Mouse (Mus musculus) G1E (cell line): Measurements from ENCODE around the gene Gm28557.

ENCODE experiments used
- CTCF ChIP-seq: IDR thresholded peaks from 2 replicates; pipeline ENCODE4 v1.5.1; 2012; ENCODE audit warnings: low read depth, low read length, inconsistent platforms, mixed read lengths
- GATA1 ChIP-seq: IDR thresholded peaks from 2 replicates; pipeline ENCODE4 v1.6.1; 2012; ENCODE audit warnings: borderline replicate concordance, low read length, inconsistent platforms, mixed read lengths
- TAL1 ChIP-seq: conservative IDR thresholded peaks from 2 replicates; pipeline ENCODE4 v1.6.1; 2012; ENCODE audit warnings: low read depth, low read length, inconsistent platforms, mixed read lengths

DNA sequence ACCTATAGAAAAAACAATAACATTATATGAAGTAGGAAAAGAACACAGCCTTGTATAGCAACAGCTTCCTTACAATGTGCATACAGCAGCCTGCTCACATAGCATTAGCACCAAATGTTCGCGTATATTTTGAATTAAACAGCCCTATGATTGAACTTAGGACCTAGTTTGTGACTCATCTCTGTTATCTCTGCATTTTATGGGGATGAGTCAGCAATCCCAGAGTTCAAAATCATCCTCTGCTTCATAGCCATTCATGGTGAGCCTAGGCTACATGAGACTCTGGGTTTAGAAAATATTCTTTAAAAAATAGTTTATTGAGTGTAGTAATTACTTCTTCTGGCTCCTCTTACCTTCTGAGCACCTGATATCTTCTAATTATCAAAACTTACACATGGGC lies 4.9 kb upstream of the Gm28557 start:
- no peak for TF ChIP-seq TAL1
- no peak for TF ChIP-seq CTCF
- no peak for TF ChIP-seq GATA1
